Mouse (Mus musculus) brain, embryonic 14.5 days (tissue): ENCODE data around the gene Pitpnm3. TPM values are rescaled to one million over a fixed set of nuclear protein-coding genes. Genes with fewer than 3 reads are reported as not detected.
A peak's percentile ranks its signal among the peaks of the same experiment; 100 is the strongest.

ENCODE experiments used
- DNase-seq: peaks from one replicate; pipeline ENCODE4 v3.0.0-alpha.2; 2011; ENCODE audit warnings: low read depth
- CTCF ChIP-seq: fragments of 200-500 bp; IDR thresholded peaks from 2 replicates; pipeline ENCODE4 v1.5.1; 2012; ENCODE audit warnings: inconsistent platforms, mild to moderate bottlenecking, moderate library complexity, borderline replicate concordance; ENCODE audit not compliant: insufficient read depth, insufficient read length; ENCODE audit errors: extremely low read depth
- POLR2A ChIP-seq: fragments of 200-500 bp; IDR thresholded peaks from 2 replicates; pipeline ENCODE4 v1.6.1; 2012; ENCODE audit warnings: mild to moderate bottlenecking, inconsistent platforms, borderline replicate concordance; ENCODE audit not compliant: poor library complexity, insufficient read depth, insufficient read length, severe bottlenecking; ENCODE audit errors: extremely low read depth
- polyA plus RNA-seq: library from polyadenylated mRNA; depleted of rRNA; stranded (reverse); fragments of >200 nt; gene quantifications from 2 replicates; pipeline ENCODE4 v1.2.3, GENCODE M21; 2012

Gene Pitpnm3
- polyA plus RNA-seq, 1 experiment = 13.0 TPM

DNA sequence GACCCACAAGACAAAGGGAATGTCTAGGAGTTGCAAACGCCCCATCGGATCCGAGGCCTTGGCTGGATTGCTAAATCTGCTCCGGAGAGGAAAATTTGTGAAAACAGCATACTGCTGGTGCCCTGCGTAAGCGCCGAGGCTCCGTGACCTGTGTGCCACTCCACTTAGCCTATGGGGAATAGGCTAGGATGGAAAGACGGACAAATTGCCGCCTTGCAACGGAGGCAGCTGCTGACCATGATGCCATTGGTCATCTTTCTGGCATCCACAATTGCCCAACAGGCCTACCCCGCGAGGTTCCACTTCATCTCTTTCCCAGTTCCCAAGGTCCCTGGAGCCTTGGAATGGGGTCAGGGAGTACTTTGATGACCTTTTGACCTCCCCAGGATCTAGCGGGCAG, 92.9 kb downstream of the Pitpnm3 start:
- no peak for TF ChIP-seq POLR2A
- TF ChIP-seq CTCF = no peak
- no peak for DNase-seq

GRCm38 (mm10) chr11:72041768-72042607, 93.6 kb downstream of the Pitpnm3 start, which contains the start of gene Pimreg:
TSS of gene Pimreg (plus strand) at chr11:72042032.
- TF ChIP-seq POLR2A (peak; percentile 38; the same call in 1 of the 2 replicates), CTCF (peak; percentile 50; the same call in 1 of the 2 replicates)
- peak; percentile 98 for DNase-seq

- no peak for DNase-seq
- TF ChIP-seq CTCF (no peak), POLR2A (no peak)
Measured at GRCm38 (mm10) chr11:72041290-72041767, 94.2 kb downstream of the Pitpnm3 start.

GRCm38 (mm10) chr11:72039599-72040386, 95.8 kb downstream of the Pitpnm3 start:
- no peak for TF ChIP-seq POLR2A
- TF ChIP-seq CTCF = no peak

GRCm38 (mm10) chr11:72037996-72038395, 97.6 kb downstream of the Pitpnm3 start:
- TF ChIP-seq POLR2A (no peak), CTCF (peak; percentile 89)
- peak; percentile 93 for DNase-seq

More at GRCm38 (mm10) chr11:72039599-72040386, 95.8 kb downstream of the Pitpnm3 start:
- peak; percentile 79 for DNase-seq

DNA sequence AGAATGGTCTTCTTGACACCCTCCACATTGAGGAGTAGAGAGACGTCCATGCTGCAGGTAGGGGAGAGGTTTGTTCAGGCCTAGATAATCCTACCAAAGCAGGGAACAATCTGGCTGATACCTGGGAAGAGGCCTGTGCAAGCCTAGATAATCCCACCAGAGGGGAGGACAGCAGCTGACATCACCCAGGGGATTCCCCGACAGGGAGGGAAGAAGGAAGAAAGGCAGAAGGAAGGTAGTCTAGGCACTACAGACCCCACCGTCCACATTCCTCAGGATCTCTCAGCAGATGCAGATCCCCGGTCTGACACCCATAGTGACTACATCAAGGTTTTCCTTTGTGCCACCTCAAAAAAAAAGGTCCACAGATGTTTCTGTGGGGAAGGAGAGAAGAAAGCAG, 98.2 kb downstream of the Pitpnm3 start, which contains the start of gene Aipl1:
Gene Aipl1, minus strand, starts transcription at position 101 of the 400 bp plus-strand sequence.
- DNase-seq = no peak
- TF ChIP-seq CTCF (no peak), POLR2A (no peak)

DNA sequence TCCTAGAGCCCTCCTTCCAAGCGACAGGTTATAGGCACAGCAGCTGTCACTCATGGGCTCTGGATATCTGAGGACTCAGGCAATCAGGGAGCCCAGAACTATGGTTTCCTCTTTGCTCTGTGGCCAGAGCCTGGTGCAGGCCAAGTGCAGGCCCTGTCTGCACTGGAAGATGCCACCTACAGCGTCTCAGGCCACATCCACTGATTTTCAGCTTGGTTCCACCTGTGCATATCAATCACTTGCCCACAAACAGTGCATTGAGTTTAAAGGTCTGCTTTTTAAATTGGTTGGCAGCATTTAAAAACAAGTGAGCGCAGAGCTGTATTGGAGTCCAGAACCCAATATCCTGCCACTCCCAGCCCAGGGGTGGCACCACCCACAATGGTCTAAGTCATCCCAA, 103.0 kb downstream of the Pitpnm3 start:
- TF ChIP-seq POLR2A (no peak), CTCF (no peak)

GRCm38 (mm10) chr11:72032091-72032490, 103.5 kb downstream of the Pitpnm3 start:
- DNase-seq = no peak
- TF ChIP-seq CTCF (no peak), POLR2A (no peak)

More for the DNA sequence above, 103.0 kb downstream of the Pitpnm3 start:
- no peak for DNase-seq

- TF ChIP-seq CTCF = no peak
- TF ChIP-seq POLR2A = no peak
- no peak for DNase-seq
Measured at GRCm38 (mm10) chr11:72031353-72031752, 104.2 kb downstream of the Pitpnm3 start.

DNA sequence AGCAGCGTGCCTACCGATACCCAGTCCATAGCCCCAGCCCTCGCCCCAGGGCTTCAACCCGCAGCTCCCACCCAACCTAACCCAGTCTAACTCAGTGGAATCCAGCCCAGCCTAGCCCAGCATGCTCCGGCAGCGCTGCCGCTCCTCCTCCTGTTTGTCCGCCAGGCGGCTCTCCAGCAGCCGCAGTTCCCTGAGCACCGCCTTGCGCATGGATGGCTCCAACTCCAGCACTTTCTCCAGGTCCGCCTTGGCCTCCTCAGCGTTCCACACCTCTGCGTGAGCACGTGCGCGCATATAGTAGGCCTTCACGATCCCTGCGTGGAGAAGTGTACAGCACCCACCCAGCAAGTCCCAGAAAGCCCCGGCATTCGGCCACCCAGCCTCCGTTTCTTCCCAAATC, 106.4 kb downstream of the Pitpnm3 start:
- DNase-seq = peak; percentile 73
- TF ChIP-seq POLR2A (no peak), CTCF (peak; percentile 75)

GRCm38 (mm10) chr11:72027836-72028235, 107.7 kb downstream of the Pitpnm3 start:
- TF ChIP-seq CTCF (no peak), POLR2A (no peak)
- DNase-seq = no peak
